Mouse (Mus musculus) testis, adult 2 months (tissue): ENCODE results near the gene Map2k3. TPM values are rescaled to one million over a fixed set of nuclear protein-coding genes. Genes with fewer than 3 reads are reported as not detected.

Experiments
- H3K27ac ChIP-seq: fragments of 200-500 bp; 2 replicates; pipeline ENCODE4 v1.5.1; 2012; ENCODE audit warnings: low read depth, low read length; ENCODE audit not compliant: control insufficient read depth, insufficient read depth
- H3K27me3 ChIP-seq: fragments of 200-500 bp; 2 replicates; pipeline ENCODE4 v1.6.1; 2012; ENCODE audit warnings: mild to moderate bottlenecking, low read length, moderate library complexity; ENCODE audit not compliant: control insufficient read depth, insufficient read depth
- H3K36me3 ChIP-seq: fragments of 200-500 bp; 2 replicates; pipeline ENCODE4 v1.6.1; 2012; ENCODE audit warnings: mild to moderate bottlenecking, low read length; ENCODE audit not compliant: control insufficient read depth, insufficient read depth
- H3K4me1 ChIP-seq: fragments of 200-500 bp; 2 replicates; pipeline ENCODE4 v1.6.1; 2012; ENCODE audit warnings: low read length; ENCODE audit not compliant: control insufficient read depth, insufficient read depth
- H3K4me3 ChIP-seq: fragments of 200-500 bp; 2 replicates; pipeline ENCODE4 v1.5.1; 2012; ENCODE audit warnings: low read depth, mild to moderate bottlenecking, low read length, moderate library complexity, mixed read lengths; ENCODE audit not compliant: control insufficient read depth
- CTCF ChIP-seq: fragments of 200-500 bp; IDR thresholded peaks from 2 replicates; pipeline ENCODE4 v1.5.1; 2012; ENCODE audit warnings: low read depth, mild to moderate bottlenecking, inconsistent platforms, low read length, moderate library complexity; ENCODE audit not compliant: control insufficient read depth, insufficient read depth, insufficient replicate concordance
- POLR2A ChIP-seq: fragments of 200-500 bp; IDR thresholded peaks from 2 replicates; pipeline ENCODE4 v1.6.1; 2012; ENCODE audit warnings: low read depth, mild to moderate bottlenecking, inconsistent platforms, low read length, moderate library complexity; ENCODE audit not compliant: control insufficient read depth
- polyA plus RNA-seq: library from polyadenylated mRNA; depleted of rRNA; stranded (reverse); fragments of >200 nt; gene quantifications from 2 replicates; pipeline ENCODE4 v1.2.3, GENCODE M21; 2012; rRNA removed

The Map2k3 gene
- polyA plus RNA-seq, 1 experiment, result 36.6 TPM

GRCm38 (mm10) chr11:60978658-60979057 lies 46.8 kb downstream of the Map2k3 start:
- no peaks in the 10 kb centered on the region for H3K27me3 ChIP-seq
- no peak overlapping the region for H3K4me3 ChIP-seq
- no peaks in the 10 kb centered on the region for H3K4me1 ChIP-seq
- TF ChIP-seq CTCF, result no peak
- TF ChIP-seq POLR2A, result no peak
- H3K27ac ChIP-seq, result no peak overlapping the region
- no peaks in the 10 kb centered on the region for H3K36me3 ChIP-seq

- H3K4me3 ChIP-seq, result no peak overlapping the region
- H3K27ac ChIP-seq, result no peak overlapping the region
- peaks cover under 1% of the 10 kb centered on the region; the same call in 1 of the 2 replicates for H3K4me1 ChIP-seq
- no peaks in the 10 kb centered on the region for H3K36me3 ChIP-seq
- TF ChIP-seq POLR2A, result no peak
- TF ChIP-seq CTCF, result no peak
- H3K27me3 ChIP-seq, result no peaks in the 10 kb centered on the region
These were observed 48.0 kb downstream of the Map2k3 start for GRCm38 (mm10) chr11:60979788-60980187.

GRCm38 (mm10) chr11:60981693-60982486 lies 50.1 kb downstream of the Map2k3 start:
- no peak for TF ChIP-seq POLR2A
- no peak for TF ChIP-seq CTCF
- peaks cover 2% of the 10 kb centered on the region; the same call in 1 of the 2 replicates for H3K4me1 ChIP-seq
- no peaks in the 10 kb centered on the region for H3K36me3 ChIP-seq
- H3K27ac ChIP-seq, result no peak overlapping the region
- H3K4me3 ChIP-seq, result no peak overlapping the region
- H3K27me3 ChIP-seq, result no peaks in the 10 kb centered on the region

GRCm38 (mm10) chr11:60984912-60985558 lies 53.2 kb downstream of the Map2k3 start:
- peaks cover 2% of the 10 kb centered on the region; the same call in 1 of the 2 replicates for H3K4me1 ChIP-seq
- no peaks in the 10 kb centered on the region for H3K27me3 ChIP-seq
- no peaks in the 10 kb centered on the region for H3K36me3 ChIP-seq
- TF ChIP-seq POLR2A (no peak), CTCF (no peak)
- no peak overlapping the region for H3K27ac ChIP-seq
- no peak overlapping the region for H3K4me3 ChIP-seq

GRCm38 (mm10) chr11:60990428-60990827 lies 58.6 kb downstream of the Map2k3 start:
- TF ChIP-seq CTCF (no peak), POLR2A (no peak)
- Histone ChIP-seq H3K4me1 (no peaks in the 10 kb centered on the region), H3K27ac (no peak overlapping the region), H3K27me3 (no peaks in the 10 kb centered on the region), H3K4me3 (no peak overlapping the region), H3K36me3 (no peaks in the 10 kb centered on the region)

Other genes with a start within 250 kb of the Map2k3 start
- gene Llgl1, start 232.3 kb upstream of the Map2k3 start, polyA plus RNA-seq, result 14.6 and 16.9 TPM in 2 replicates
- gene Flii, start 204.8 kb upstream of the Map2k3 start, polyA plus RNA-seq, result 31.0 and 32.9 TPM in 2 replicates
- 7.2 and 7.7 TPM in 2 replicates for gene Mief2, start 203.6 kb upstream of the Map2k3 start, polyA plus RNA-seq
- 14.4 and 14.8 TPM in 2 replicates for gene Top3a, start 154.7 kb upstream of the Map2k3 start, polyA plus RNA-seq
- gene Smcr8, start 154.5 kb upstream of the Map2k3 start, polyA plus RNA-seq, result 4.5 and 4.6 TPM in 2 replicates
- gene Shmt1, start 120.3 kb upstream of the Map2k3 start, polyA plus RNA-seq, result 39.3 and 51.5 TPM in 2 replicates
- 19.8 and 19.9 TPM in 2 replicates for gene Dhrs7b, start 101.4 kb upstream of the Map2k3 start, polyA plus RNA-seq
- 15.6 TPM in 2 replicates for gene Tmem11, start 52.8 kb upstream of the Map2k3 start, polyA plus RNA-seq
- 34.6 and 39.6 TPM in 2 replicates for gene Natd1, start 17.3 kb upstream of the Map2k3 start, polyA plus RNA-seq
- gene Kcnj12, start 90.5 kb downstream of the Map2k3 start, polyA plus RNA-seq, result 0.15 and 0.16 TPM in 2 replicates
- gene Tnfrsf13b, start 194.7 kb downstream of the Map2k3 start, polyA plus RNA-seq, result 0.19 and 0.61 TPM in 2 replicates
- gene Usp22, start 243.0 kb downstream of the Map2k3 start, polyA plus RNA-seq, result 12.3 and 15.8 TPM in 2 replicates